Mouse (Mus musculus) embryonic facial prominence, embryonic 15.5 days (tissue): ENCODE measurements at regions not wholly inside any gene's neighbourhood (a gene's known extent, or its start where the extent isn't known, plus 50 kb on each side); places are given as distances from the start of the nearest gene placed in this dataset.

Source experiments
- ATAC-seq: fragments of 200-750 bp; cut with Nextera tagmentation; 2 replicates; pipeline ENCODE4 v1.8.0; 2017; ENCODE audit warnings: low read depth, moderate TSS enrichment; ENCODE audit not compliant: insufficient number of reproducible peaks, low FRiP score, low TSS enrichment
- H3K27ac ChIP-seq: fragments of 300-500 bp; sonication (generic); replicated peaks from 2 replicates; pipeline ENCODE4 v1.5.1; 2015; ENCODE audit warnings: mild to moderate bottlenecking, inconsistent platforms
- H3K27me3 ChIP-seq: fragments of 300-500 bp; sonication (generic); 2 replicates; pipeline ENCODE4 v1.6.1; 2015; ENCODE audit warnings: inconsistent platforms
- H3K36me3 ChIP-seq: fragments of 300-500 bp; sonication (generic); 2 replicates; pipeline ENCODE4 v1.6.1; 2015; ENCODE audit warnings: mild to moderate bottlenecking, inconsistent platforms
- H3K4me1 ChIP-seq: fragments of 300-500 bp; sonication (generic); 2 replicates; pipeline ENCODE4 v1.6.1; 2015; ENCODE audit warnings: inconsistent platforms
- H3K4me2 ChIP-seq: fragments of 300-500 bp; sonication (generic); replicated peaks from 2 replicates; pipeline ENCODE4 v1.6.1; 2015; ENCODE audit warnings: mild to moderate bottlenecking, inconsistent platforms
- H3K4me3 ChIP-seq: fragments of 300-500 bp; sonication (generic); replicated peaks from 2 replicates; pipeline ENCODE4 v1.5.1; 2015; ENCODE audit warnings: mild to moderate bottlenecking, inconsistent platforms
- H3K9ac ChIP-seq: fragments of 300-500 bp; sonication (generic); 2 replicates; pipeline ENCODE4 v1.6.1; 2015; ENCODE audit warnings: inconsistent platforms
- H3K9me3 ChIP-seq: fragments of 300-500 bp; sonication (generic); replicated peaks from 2 replicates; pipeline ENCODE4 v1.6.1; 2016; ENCODE audit warnings: inconsistent platforms
- WGBS: fragments of 180-500 bp; shearing (Covaris S2); methylation state at CpG from one replicate; pipeline ENCODE4 v1.1.7; 2015; 5-methylcytosine and 5-hydroxymethylcytosine counted together

GRCm38 (mm10) chr15:62644296-62644695, 1200.7 kb downstream of the Gsdmc2 start:
- Histone ChIP-seq H3K4me3 (no peak overlapping the region), H3K36me3 (no peaks in the 10 kb centered on the region), H3K4me1 (no peaks in the 10 kb centered on the region), H3K9me3 (no peaks in the 10 kb centered on the region), H3K4me2 (no peak overlapping the region), H3K9ac (no peak overlapping the region), H3K27ac (no peak overlapping the region), H3K27me3 (no peaks in the 10 kb centered on the region)
- no peak for ATAC-seq
- WGBS = 58% methylated on average over 1 of the region's 1 CpGs

- Histone ChIP-seq H3K27ac (no peak overlapping the region), H3K4me3 (no peak overlapping the region), H3K36me3 (no peaks in the 10 kb centered on the region), H3K27me3 (no peaks in the 10 kb centered on the region), H3K9me3 (no peaks in the 10 kb centered on the region), H3K4me2 (no peak overlapping the region), H3K4me1 (no peaks in the 10 kb centered on the region), H3K9ac (no peak overlapping the region)
- no peak for ATAC-seq
- 77% methylated on average over 7 of the region's 7 CpGs for WGBS
These were observed 1203.8 kb downstream of the Gsdmc2 start for GRCm38 (mm10) chr15:62641051-62641710.

DNA sequence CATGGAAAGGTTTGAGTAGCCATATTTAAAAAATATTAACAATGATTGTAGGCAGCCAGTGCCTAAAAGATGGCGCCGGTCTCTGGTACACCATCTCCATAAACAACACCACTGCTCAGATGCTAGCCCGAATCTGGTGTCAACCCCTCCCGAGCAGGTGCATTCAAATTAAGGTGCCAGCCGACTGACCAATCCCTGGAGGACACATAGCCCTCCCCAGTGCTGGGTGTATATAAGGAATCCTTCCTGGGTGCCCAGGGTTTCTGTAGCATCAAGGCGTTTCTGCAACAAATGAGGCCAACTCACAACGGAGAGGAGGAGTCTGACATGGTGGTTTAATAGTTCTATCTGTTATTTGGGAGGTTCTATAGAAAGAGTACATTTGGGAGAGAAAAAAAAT, 1219.6 kb downstream of the Gsdmc2 start:
- no peaks in the 10 kb centered on the region for H3K27me3 ChIP-seq
- 88% methylated on average over 7 of the region's 7 CpGs for WGBS

DNA sequence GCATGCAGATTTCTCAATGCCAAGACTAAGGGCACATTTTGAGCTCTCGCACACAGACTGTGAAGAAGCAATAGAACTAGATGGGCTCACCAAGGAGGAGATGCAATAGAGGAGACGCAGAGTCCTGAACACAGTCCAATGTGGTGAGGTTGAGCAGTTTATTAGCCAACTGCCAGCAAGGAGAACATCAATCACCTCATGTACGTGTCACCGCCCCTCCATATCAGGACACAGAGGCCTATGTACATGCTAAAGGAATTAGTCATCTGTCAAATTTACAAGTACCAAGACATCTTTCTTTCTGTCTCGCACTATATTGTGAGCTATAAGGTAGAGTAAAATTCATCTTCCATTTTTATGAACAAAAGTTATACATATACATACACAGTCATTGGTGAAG, 1228.9 kb downstream of the Gsdmc2 start:
- no peak for ATAC-seq
- 93% methylated on average over 5 of the region's 5 CpGs for WGBS
- Histone ChIP-seq H3K27ac (no peak overlapping the region), H3K36me3 (no peaks in the 10 kb centered on the region), H3K9me3 (no peaks in the 10 kb centered on the region), H3K4me3 (no peak overlapping the region), H3K27me3 (no peaks in the 10 kb centered on the region), H3K4me2 (no peak overlapping the region), H3K9ac (no peak overlapping the region), H3K4me1 (no peaks in the 10 kb centered on the region)

More for the DNA sequence above, 1219.6 kb downstream of the Gsdmc2 start:
- no peak overlapping the region for H3K27ac ChIP-seq
- no peaks in the 10 kb centered on the region for H3K9me3 ChIP-seq
- H3K4me3 ChIP-seq = no peak overlapping the region
- ATAC-seq = no peak
- H3K36me3 ChIP-seq = no peaks in the 10 kb centered on the region
- no peaks in the 10 kb centered on the region for H3K4me1 ChIP-seq
- H3K4me2 ChIP-seq = no peak overlapping the region
- no peak overlapping the region for H3K9ac ChIP-seq

DNA sequence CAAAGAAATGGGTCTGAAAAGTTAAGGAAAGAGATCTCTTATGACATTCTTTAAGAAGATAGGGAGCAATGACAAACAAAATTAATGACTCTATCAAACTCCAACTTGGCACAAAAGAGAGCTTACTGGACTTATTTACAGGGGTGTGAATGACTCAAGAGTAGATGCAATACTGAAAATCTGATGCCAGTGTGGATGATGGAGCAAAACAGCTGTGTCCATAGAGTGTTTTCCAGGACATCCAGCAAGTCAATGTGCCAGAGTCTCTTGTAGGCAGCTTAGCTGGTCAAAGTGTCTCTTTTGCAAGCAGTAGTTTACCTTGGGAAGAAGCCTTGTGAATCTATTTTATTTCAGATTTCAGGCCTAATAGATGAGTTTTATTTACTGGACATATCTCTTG, 1248.2 kb downstream of the Gsdmc2 start:
- H3K27me3 ChIP-seq = no peaks in the 10 kb centered on the region
- no peak for ATAC-seq

GRCm38 (mm10) chr15:62588580-62588979, 1256.4 kb downstream of the Gsdmc2 start:
- H3K4me2 ChIP-seq = no peak overlapping the region
- H3K9ac ChIP-seq = no peak overlapping the region
- H3K4me3 ChIP-seq = no peak overlapping the region
- no peaks in the 10 kb centered on the region for H3K4me1 ChIP-seq
- no peaks in the 10 kb centered on the region for H3K9me3 ChIP-seq
- no peaks in the 10 kb centered on the region for H3K27me3 ChIP-seq
- H3K36me3 ChIP-seq = no peaks in the 10 kb centered on the region
- no peak for ATAC-seq
- H3K27ac ChIP-seq = no peak overlapping the region
- 76% methylated on average over 3 of the region's 3 CpGs for WGBS

More for the DNA sequence above, 1248.2 kb downstream of the Gsdmc2 start:
- Histone ChIP-seq H3K4me1 (no peaks in the 10 kb centered on the region), H3K4me3 (no peak overlapping the region), H3K27ac (no peak overlapping the region), H3K9ac (no peak overlapping the region), H3K9me3 (no peaks in the 10 kb centered on the region), H3K4me2 (no peak overlapping the region), H3K36me3 (no peaks in the 10 kb centered on the region)

- H3K27ac ChIP-seq = no peak overlapping the region
- WGBS = 55% methylated on average over 3 of the region's 3 CpGs
- no peak overlapping the region for H3K9ac ChIP-seq
- no peak for ATAC-seq
- H3K9me3 ChIP-seq = no peaks in the 10 kb centered on the region
- H3K4me2 ChIP-seq = no peak overlapping the region
- H3K4me1 ChIP-seq = no peaks in the 10 kb centered on the region
- no peak overlapping the region for H3K4me3 ChIP-seq
- no peaks in the 10 kb centered on the region for H3K27me3 ChIP-seq
- no peaks in the 10 kb centered on the region for H3K36me3 ChIP-seq
These were observed 1266.2 kb downstream of the Gsdmc2 start for GRCm38 (mm10) chr15:62578788-62579187.

DNA sequence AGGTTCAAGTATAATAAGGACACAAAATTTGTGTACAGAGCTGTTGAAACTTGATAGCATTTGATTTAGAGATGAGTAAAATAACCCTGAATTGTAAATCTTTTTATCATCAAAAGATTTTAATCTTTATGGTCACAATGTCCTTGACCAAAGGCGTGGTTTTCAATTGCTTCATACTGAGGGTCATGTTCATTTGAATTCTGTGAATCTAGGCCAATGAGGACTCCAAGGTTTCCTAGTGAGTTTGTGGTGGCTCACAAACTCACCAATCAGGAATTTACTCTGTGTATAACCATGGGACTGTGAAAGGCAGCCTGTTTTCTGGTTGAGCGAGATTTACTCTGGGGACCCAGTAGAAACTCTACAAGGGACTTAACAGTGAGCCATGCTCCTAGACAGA, 1269.2 kb downstream of the Gsdmc2 start:
- H3K4me3 ChIP-seq = no peak overlapping the region
- no peaks in the 10 kb centered on the region for H3K4me1 ChIP-seq
- no peaks in the 10 kb centered on the region for H3K9me3 ChIP-seq
- no peak for ATAC-seq
- H3K27me3 ChIP-seq = no peaks in the 10 kb centered on the region
- whole genome bisulfite sequencing = 93% methylated on average over 2 of the region's 2 CpGs
- no peak overlapping the region for H3K4me2 ChIP-seq
- no peak overlapping the region for H3K9ac ChIP-seq
- no peaks in the 10 kb centered on the region for H3K36me3 ChIP-seq
- no peak overlapping the region for H3K27ac ChIP-seq

DNA sequence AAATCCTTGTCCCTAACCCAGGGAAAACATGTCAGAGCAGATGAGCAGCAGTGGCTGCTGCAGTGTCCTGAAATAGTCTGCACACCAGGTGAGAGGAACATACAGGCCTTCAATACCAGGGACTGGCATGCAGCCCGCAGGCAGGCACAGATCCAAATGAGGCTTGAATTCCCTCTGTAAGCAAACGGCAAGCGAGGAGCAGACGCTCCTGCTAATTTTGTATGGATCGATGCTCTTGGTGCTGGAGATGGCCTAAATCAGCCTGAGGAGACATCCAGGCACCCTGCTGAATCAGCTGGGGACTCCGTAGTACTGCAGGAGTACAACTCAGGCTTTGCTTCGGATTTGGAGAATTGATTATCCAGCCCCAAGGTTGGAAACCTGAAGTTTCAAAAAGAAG, 1273.2 kb downstream of the Gsdmc2 start:
- no peaks in the 10 kb centered on the region for H3K4me1 ChIP-seq
- no peak for ATAC-seq
- H3K27ac ChIP-seq = no peak overlapping the region
- H3K4me2 ChIP-seq = no peak overlapping the region
- no peaks in the 10 kb centered on the region for H3K36me3 ChIP-seq
- 48% methylated on average over 7 of the region's 7 CpGs for WGBS
- no peak overlapping the region for H3K9ac ChIP-seq
- no peaks in the 10 kb centered on the region for H3K9me3 ChIP-seq
- no peak overlapping the region for H3K4me3 ChIP-seq
- no peaks in the 10 kb centered on the region for H3K27me3 ChIP-seq

GRCm38 (mm10) chr15:62568788-62569713, 1275.9 kb downstream of the Gsdmc2 start:
- H3K27me3 ChIP-seq = no peaks in the 10 kb centered on the region
- ATAC-seq = no peak
- H3K9me3 ChIP-seq = no peaks in the 10 kb centered on the region
- no peak overlapping the region for H3K9ac ChIP-seq
- H3K36me3 ChIP-seq = no peaks in the 10 kb centered on the region
- H3K4me2 ChIP-seq = no peak overlapping the region
- H3K4me1 ChIP-seq = peaks cover 7% of the 10 kb centered on the region; the same call in 1 of the 2 replicates
- H3K4me3 ChIP-seq = no peak overlapping the region
- 64% methylated on average over 7 of the region's 7 CpGs for WGBS
- no peak overlapping the region for H3K27ac ChIP-seq

- no peaks in the 10 kb centered on the region for H3K27me3 ChIP-seq
- H3K4me1 ChIP-seq = peaks cover 7% of the 10 kb centered on the region; the same call in 1 of the 2 replicates
- no peak overlapping the region for H3K27ac ChIP-seq
- 71% methylated on average over 4 of the region's 4 CpGs for WGBS
- no peak for ATAC-seq
- no peak overlapping the region for H3K4me2 ChIP-seq
- no peak overlapping the region for H3K9ac ChIP-seq
- no peaks in the 10 kb centered on the region for H3K9me3 ChIP-seq
- no peaks in the 10 kb centered on the region for H3K36me3 ChIP-seq
- no peak overlapping the region for H3K4me3 ChIP-seq
These were observed 1277.5 kb downstream of the Gsdmc2 start for GRCm38 (mm10) chr15:62567431-62567830.
